Mouse (Mus musculus) liver, adult (tissue): ENCODE data around the gene Keap1.

Source experiments
- GATA4 ChIP-seq: IDR thresholded peaks from 2 replicates; pipeline ENCODE4 v1.6.1; 2014; ENCODE audit warnings: mild to moderate bottlenecking, low read length; ENCODE audit not compliant: insufficient replicate concordance

Keap1 gene

DNA sequence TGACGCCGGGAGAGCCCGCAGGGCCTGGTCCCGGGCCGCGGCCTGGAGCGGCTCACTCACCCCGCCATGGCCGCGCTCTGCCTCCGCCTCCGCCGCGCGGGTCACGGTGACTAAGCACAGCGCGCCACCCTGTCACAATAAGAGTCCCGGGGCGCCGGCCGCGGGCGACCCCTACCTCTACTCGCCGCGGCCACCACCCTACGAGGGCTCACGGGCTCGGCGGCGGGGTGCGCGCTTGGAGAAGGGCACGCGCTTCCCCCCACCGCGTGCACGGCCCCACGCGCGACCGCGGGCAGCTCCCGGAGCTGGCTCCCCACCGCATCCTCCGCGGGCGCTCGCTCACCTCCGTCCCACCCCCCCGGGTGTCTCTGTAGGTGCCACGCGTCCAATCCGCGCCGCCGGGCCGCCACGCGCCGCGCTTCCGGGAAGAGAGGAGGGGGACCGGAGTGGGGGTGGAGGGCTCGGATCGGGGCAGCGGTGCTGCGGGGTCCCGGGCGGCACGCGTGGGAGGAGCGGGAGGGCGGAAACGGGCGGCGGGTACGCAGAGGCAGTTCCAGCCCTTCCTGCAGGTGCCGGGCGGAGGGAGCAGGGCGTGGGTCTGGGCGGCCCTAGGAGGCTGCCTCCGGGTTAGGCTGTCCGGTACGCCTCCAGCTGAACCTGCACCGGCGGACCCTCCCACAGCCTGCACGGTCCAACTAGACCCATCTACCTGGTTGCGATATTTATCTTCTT is at the start of gene Keap1:
Gene Keap1, minus strand, starts transcription at position 629 of the 732 bp plus-strand sequence.
- peak; percentile 4; the same call in 1 of the 2 replicates for TF ChIP-seq GATA4

DNA sequence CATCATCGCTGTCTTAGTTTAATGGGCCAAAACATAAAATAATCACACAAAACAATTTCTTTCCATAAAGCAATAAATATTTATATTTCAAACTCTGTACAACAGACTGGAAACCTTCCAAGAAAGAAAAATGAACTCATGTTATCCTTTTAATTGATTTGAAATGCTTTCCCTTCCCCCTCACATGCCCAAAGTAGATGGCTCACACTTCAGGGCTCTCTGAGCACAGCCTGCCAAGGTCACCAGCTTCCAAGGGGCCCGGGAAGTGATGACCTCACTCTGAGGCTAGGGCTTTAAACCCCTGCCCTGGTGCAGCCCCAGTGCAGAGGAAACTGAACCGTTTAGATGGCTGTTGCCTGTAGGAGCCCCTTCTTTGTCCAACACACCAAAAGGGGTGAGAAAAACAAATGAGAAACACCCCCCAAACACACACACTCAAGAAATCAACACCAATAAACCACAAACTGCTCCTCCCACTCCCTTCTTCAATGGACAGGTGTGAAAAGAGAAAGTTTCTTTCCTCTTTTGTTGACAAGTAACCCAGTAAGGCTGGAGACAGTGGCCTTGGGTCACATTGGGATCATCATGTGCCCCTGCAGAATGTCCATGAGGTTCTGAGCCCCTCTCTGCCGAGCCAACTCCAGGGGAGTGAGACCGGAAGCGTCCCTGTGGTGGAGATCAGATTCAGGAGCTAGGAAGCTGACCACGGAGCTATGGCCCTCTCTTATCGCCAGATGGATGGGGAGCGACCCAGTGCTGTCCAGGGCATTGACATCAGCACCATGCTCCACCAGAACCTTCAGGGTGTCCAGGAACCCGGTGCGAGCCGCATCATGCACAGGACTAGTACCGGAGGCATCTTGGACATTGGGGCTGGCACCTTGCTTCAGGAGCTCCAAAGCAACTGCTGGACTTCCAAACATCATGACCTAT is 49.5 kb upstream of the Keap1 start:
- TF ChIP-seq GATA4 = no peak

DNA sequence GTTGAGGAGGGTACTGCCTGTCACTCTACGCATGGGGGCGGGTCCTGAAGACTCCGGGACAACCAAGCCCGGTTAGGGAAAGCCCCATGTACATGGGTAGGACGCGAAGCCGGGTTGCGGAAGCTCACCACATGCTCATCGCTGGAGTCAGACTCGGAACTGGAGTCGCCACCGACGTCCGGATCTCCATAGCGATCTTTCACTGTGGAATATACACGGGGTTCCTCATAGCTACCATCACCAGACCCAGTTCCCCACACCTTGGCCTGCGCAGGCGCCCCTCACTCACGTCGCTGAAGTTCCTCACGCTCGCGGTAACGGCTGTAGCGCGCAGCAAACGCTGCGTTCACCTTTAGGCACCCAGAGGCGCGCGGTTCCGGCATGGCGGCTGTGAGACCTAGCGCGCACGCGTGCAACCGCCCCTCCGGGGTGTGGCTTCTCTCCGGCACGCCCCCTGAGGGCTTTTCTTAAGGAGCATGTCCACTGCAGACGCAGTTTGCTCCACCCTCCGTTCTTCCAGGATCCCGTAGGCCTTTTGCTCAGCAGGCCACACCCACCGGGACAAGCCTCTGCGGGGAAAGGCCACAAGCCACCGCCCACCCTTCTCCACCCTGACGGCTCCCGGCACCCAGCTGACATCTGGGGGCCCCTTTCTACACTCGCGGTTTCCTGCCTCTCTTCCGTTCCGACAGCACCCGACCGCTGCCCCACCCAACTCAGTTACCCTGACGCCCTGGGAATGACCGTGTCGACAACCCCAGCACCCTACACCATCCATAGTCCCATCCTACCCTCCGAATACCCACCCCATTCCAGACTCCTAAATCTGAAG is 48.6 kb upstream of the Keap1 start, which contains the start of gene Kri1:
Gene Kri1, minus strand, starts transcription at position 399 of the 832 bp plus-strand sequence.
- TF ChIP-seq GATA4 = no peak

DNA sequence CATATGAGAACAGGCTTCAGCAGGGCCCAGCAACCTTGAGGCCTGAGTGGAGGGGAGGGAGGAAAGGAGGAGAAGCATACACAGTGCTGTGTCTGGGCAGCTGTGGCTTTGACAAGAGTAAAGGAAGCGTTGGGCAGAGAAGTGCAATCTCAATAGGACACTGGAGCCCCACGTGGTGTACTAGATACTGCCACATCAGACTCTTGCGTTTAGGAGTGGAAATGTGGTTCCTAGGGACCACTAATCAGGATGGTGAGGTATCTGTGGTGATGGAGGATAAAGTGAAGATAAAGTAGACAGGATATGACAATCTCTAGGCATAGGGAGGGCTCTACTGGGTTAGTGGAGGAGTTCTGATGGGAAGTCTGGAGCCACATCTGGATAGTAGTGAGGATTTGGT is 47.6 kb upstream of the Keap1 start:
- TF ChIP-seq GATA4 = no peak

DNA sequence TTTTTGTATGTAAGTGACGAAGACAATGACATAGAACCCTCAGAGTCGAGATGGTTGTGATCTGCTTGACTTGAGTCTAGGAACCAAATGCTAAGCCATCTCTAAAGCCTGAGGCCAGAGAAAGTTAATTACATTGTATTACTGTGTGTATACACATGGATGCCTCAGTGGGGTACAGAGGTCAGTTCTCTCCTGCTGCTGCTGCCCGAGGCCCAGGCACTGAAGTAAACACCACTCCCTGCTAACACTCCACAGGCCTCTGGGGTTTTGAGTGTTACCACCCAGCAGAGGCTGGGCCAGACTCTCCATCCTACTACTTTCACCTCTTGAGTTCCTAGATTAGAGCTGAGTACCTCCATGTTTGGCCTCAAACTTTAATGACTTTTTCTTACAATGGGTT is 44.8 kb upstream of the Keap1 start:
- no peak for TF ChIP-seq GATA4

DNA sequence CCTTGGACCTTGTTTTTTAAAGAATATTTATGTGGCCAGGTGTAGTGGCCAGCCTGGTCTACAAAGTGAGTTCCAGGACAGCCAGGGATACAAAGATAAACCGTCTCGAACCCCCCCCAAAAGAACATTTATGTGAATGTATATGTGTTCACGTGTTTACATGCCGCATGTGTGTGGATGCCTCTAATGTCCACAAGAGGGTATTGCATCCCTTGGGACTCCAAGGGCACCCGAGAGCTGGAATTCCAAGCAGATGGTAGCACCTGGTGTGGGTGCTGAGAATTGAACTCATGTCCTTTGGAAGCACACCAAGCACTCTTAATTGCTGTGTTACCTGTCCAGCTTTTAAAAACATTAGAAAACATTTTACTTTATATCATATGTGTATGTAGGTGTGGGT is 44.4 kb upstream of the Keap1 start:
- no peak for TF ChIP-seq GATA4

DNA sequence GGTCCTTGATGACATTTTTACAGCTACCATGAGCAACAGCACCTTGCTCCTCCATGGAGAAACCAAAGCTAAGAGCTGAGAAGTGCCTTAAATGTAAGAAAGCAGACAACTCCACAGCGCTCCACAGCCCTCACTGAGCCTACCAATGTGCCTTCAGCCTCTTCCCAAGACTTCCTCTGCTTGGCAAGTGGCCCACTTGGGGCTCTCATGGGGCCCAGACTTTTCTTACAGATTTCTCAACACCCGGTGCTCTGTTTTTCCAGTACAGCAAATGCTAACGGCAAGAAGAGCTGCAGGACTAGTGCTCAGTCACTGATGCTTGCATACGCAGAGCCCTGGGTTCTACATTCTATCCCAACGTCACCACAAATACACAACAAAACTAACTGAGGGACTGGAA is 38.6 kb upstream of the Keap1 start:
- no peak for TF ChIP-seq GATA4

DNA sequence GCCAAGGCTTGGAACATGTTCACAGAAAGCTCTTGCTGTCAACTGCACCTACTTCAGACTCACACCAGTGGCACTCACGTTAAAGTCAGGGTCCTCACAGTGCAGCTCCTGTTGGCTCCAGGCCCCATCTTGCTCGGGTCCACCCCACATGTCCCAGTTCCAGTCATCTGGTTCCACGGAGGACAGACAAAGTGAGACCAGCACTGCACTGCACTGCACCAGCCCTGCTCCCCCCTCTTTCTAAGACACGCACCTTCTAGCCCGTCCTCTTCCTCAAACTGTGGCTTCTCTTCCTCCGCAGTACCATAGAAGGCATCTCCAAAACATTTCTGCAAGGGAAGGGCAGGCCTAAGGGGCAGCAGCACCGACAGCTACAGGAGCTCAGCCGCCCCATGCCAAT is 37.1 kb upstream of the Keap1 start:
- no peak for TF ChIP-seq GATA4

DNA sequence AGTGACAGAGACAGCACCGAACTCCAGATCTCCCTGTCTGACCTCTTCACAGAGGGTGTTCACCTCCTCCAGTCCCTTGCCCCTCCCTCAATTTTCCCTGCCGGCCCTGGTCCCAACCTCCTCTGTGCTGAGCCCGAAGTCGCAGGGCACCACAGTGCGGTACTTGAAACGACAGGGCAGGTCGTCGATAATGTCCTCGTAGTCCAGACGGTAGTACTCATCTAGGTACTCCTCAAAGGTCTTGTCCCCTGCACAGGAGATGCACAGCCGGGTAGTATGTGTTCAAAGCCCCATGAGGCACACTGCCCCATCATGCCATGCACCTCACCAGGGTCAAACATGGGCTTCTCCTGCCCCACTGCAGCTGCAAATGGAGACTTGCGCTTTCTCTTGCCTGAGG is 36.6 kb upstream of the Keap1 start:
- no peak for TF ChIP-seq GATA4

DNA sequence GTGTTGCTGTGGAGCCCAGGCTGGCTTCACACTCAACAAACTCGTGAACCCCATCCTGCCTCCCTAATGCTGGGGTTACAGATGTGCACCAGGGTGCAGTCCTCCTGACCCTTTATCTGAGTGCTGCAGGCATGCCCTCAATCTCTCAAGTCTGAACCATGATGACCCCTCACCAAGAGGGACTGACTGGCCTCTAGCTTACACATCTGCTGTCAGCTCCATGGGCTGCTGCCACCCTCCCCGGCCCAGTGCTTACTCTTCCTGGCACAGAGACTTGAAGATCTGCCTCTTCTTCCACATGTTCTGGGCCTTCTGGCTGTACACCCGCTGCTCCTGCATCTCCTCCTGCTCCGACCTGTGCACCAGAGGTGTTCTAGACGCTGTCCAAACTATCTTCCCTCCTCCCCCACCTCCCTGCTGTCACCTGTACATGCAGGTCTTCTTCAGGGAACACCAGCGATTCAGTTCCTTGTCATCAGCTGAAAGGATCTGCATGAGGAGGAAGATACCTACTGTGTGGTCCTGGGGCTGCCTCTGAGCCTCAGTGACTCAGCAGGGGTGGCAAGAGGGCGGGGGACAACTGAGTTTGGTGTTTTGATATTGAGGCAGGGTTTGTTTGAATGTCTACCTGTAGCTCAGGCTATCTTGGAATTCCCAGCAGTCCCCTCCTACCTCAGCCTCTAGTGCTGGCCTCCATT is 36.0 kb upstream of the Keap1 start:
- TF ChIP-seq GATA4 = no peak

DNA sequence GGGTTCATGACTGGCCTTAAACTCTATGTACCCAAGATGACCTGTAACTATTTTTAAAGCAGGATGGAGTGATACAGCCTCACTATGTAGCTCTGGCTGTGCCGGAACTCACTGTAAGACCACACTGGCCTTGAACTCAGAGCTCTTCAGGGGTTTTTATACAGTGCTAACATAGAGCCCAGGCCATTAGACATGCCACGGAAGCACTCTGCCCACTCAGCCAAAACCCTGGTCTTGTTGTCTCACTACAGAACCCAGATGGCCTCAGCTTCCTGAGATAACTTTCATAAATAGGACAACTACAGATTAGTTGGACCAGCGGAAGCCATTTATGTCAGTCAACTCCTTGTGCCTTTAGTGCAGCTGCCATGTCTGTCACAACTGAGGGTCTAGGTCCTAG is 35.2 kb upstream of the Keap1 start:
- no peak for TF ChIP-seq GATA4

DNA sequence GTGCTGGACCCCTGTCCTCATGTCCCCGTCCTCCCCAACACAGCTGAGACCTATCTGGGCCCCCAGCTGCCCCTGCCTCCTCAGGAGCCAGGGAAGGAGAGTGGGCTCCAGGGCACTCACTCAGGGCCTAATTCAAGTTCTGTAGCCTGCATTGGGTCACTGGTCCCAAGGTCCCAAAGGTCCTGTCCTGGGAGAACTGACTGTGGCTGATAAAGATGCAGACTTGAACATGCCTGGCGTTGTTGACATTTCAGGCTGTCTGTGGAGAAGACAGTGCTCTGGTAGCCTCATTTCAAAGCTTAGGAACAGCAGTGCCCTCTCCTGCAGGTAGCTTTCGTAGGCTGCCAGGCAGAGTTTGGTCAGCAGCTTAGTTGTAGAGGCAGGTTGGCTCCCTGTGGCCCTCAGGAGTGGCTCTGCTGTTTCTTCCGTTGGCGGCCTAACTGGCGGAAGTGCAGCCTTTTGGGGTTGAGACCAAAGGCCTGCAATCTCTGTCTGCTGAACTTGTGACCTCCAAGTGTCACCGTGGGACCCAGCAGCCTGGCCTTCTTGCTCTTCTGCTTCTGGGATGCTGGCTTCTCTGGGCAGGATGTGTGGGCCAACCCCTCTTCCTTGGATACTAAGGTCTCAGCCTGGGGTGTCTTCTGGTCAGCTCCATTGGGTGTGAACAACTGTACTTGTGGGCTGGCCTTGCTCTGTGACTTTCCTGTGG is 34.5 kb upstream of the Keap1 start:
- no peak for TF ChIP-seq GATA4

DNA sequence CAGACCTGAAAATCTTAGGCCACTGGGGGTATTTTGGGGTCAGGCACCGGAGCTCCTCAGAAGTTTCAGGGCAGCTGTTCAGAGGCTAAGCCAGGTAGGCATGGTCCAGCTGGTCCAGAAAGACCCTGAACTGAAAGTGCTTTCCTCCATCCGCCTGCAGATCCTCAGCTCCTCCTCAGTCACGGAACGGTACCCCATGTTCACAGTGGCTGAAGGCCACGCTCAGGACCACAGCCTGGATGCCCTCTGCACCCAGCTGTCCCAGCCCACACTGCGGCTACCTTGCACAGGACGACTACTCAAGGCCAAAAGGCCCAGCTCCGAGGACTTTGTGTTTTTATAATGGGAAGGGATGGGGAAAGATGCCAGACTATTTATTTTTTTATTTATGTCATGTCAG is 33.9 kb upstream of the Keap1 start:
- no peak for TF ChIP-seq GATA4

DNA sequence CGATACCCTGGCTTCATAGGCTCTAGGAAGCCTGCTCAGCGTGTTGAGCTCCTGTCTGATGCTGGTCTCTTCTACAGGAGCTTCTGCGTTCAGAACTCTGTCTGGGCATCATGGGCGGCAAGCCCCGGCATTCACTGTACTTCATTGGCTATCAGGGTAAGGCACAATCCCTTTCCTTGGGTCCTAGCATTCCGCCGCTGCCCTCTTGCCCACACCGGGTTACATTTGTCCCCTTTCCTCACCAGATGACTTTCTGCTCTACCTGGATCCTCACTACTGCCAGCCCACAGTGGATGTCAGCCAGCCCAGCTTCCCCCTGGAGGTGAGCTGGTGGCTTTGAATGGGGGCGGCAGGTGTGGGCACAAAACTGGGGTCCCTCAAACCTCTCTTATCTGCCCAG is 33.2 kb upstream of the Keap1 start:
- TF ChIP-seq GATA4 = no peak
